Mouse (Mus musculus) liver, embryonic 14.5 days (tissue): Measurements from ENCODE around the gene Khdc4. TPM values are rescaled to one million over a fixed set of nuclear protein-coding genes. Genes with fewer than 3 reads are reported as not detected.

Experiments used
- ATAC-seq: fragments of 200-750 bp; cut with Nextera tagmentation; 2 replicates; pipeline ENCODE4 v1.8.0; 2017; ENCODE audit warnings: moderate number of reproducible peaks, mild to moderate bottlenecking, moderate library complexity; ENCODE audit not compliant: insufficient read depth
- DNase-seq, 3 experiments: peaks; one replicate each; pipeline ENCODE4 v3.0.0-alpha.2; 2012 to 2013; ENCODE audit warnings: low read depth in 3 of 3, low spot score in 3 of 3
- H3K27ac ChIP-seq: fragments of 300-500 bp; sonication (generic); 2 replicates; pipeline ENCODE4 v1.5.1; 2014; ENCODE audit warnings: moderate library complexity, mild to moderate bottlenecking, control low read depth, inconsistent platforms
- H3K27me3 ChIP-seq: fragments of 300-500 bp; sonication (generic); 2 replicates; pipeline ENCODE4 v1.6.1; 2014; ENCODE audit warnings: mild to moderate bottlenecking, low read length, moderate library complexity; ENCODE audit not compliant: control insufficient read depth, insufficient read depth
- H3K36me3 ChIP-seq: fragments of 300-500 bp; sonication (generic); replicated peaks from 2 replicates; pipeline ENCODE4 v1.6.1; 2014; ENCODE audit warnings: low read depth; ENCODE audit not compliant: control insufficient read depth, insufficient read depth
- H3K4me1 ChIP-seq, 2 experiments: fragments of 200-500 bp in 1 of 2; fragments of 300-500 bp in 1 of 2; sonication (generic) in 1 of 2; replicated peaks; 2 replicates each; pipeline ENCODE4 v1.6.1; 2012 to 2014; ENCODE audit warnings: antibody characterized with exemption in 1 of 2, inconsistent platforms in 1 of 2, low read length in 1 of 2; ENCODE audit not compliant: control insufficient read depth in 2 of 2, insufficient read depth in 2 of 2
- H3K4me2 ChIP-seq: fragments of 300-500 bp; sonication (generic); 2 replicates; pipeline ENCODE4 v1.6.1; 2014; ENCODE audit warnings: low read depth, mild to moderate bottlenecking, control low read depth, moderate library complexity
- H3K4me3 ChIP-seq, 2 experiments: fragments of 200-500 bp in 1 of 2; fragments of 300-500 bp in 1 of 2; sonication (generic) in 1 of 2; 2 replicates each; pipeline ENCODE4 v1.5.1; 2012 to 2014; ENCODE audit warnings: low read depth in 2 of 2, low read length in 2 of 2, mild to moderate bottlenecking in 2 of 2, control low read depth in 1 of 2, inconsistent platforms in 1 of 2, moderate library complexity in 1 of 2; ENCODE audit not compliant: insufficient read depth in 1 of 2
- H3K9ac ChIP-seq: fragments of 300-500 bp; sonication (generic); replicated peaks from 2 replicates; pipeline ENCODE4 v1.6.1; 2014; ENCODE audit warnings: mild to moderate bottlenecking, control low read depth, moderate library complexity
- H3K9me3 ChIP-seq: fragments of 300-500 bp; sonication (generic); 2 replicates; pipeline ENCODE4 v1.6.1; 2016; ENCODE audit warnings: low read length, mixed read lengths; ENCODE audit not compliant: control insufficient read depth
- CTCF ChIP-seq: IDR thresholded peaks from 2 replicates; pipeline ENCODE4 v1.5.1; 2016; ENCODE audit warnings: antibody characterized with exemption, low read depth, control low read depth
- EP300 ChIP-seq: IDR thresholded peaks from 2 replicates; pipeline ENCODE4 v1.6.1; 2016; ENCODE audit warnings: antibody characterized with exemption, low read depth
- WGBS: fragments of 180-500 bp; shearing (Covaris S2); extraction: QIAGEN DNeasy Blood & Tissue Kit; methylation state at CpG from one replicate; pipeline ENCODE4 v1.1.7; 2014; ENCODE audit not compliant: insufficient replicate concordance; 5-methylcytosine and 5-hydroxymethylcytosine counted together
- polyA plus RNA-seq, 2 experiments: library from polyadenylated mRNA; depleted of rRNA in 1 of 2; stranded (reverse) in 1 of 2; unstranded in 1 of 2; fragments of >200 nt; fragmentation: Nextera tagmentation in 1 of 2; extraction: Ambion mirVana in 1 of 2; gene quantifications; 2 replicates each; pipeline versions ENCODE4 v1.2.1 to v1.2.3; 2012 to 2014

The Khdc4 gene
- polyA plus RNA-seq, 2 experiments: 18.5 to 29.4 TPM

DNA sequence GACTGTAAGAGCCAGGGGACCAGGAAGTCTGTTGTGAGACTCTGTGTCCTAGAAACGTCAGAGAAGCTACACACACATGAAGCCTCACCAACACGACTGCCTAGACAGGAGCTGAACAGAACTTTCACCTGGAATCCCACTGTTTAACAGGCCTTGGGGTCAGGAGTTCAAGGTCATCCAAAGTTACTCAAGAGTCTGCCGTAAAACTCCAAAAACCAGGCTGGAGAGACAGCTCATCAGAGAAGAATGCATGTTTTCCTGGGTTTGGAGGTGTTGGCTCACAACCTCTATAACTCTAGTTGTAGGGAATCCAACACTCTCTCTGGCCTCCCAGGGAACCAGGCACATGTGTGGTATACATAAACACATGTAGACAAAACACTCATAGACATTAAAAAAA lies 69.9 kb downstream of the Khdc4 start:
- Histone ChIP-seq H3K9me3 (no peaks in the 10 kb centered on the region), H3K36me3 (no peaks in the 10 kb centered on the region), H3K27me3 (no peaks in the 10 kb centered on the region), H3K9ac (no peak overlapping the region), H3K4me2 (no peak overlapping the region), H3K27ac (no peak overlapping the region), H3K4me1 (peaks cover 3 to 16% of the 10 kb centered on the region in 2 experiments; a peak in 3 of 4 replicates), H3K4me3 (no peak overlapping the region)
- ATAC-seq (no peak), DNase-seq (no peak)
- TF ChIP-seq CTCF: no peak
- TF ChIP-seq EP300: no peak
- 47% methylated on average over 3 of the region's 3 CpGs for WGBS

DNA sequence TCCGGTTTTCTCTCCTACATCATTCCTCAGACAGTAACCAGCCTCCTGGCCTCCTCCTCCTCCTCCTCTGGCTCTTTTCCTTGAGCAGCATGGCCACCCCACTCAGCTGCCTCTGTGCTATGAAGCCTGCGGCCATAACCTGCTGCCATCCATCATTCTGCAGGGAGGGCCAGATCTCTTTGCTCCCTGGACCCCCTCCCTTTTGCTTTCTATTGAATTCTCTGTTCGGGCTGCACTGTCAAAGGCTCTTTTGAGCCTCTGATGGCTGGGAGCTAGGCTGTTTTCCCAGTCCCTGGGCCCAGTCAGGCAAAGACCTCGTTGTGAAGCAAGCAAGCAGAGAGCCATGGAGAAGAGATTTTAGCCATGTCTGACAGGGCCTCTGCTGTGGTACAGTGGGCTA lies 70.7 kb downstream of the Khdc4 start:
- no peaks in the 10 kb centered on the region for H3K9me3 ChIP-seq
- ATAC-seq (no peak), DNase-seq (no peak)
- no peak overlapping the region for H3K27ac ChIP-seq
- TF ChIP-seq CTCF: no peak
- H3K27me3 ChIP-seq: no peaks in the 10 kb centered on the region
- H3K4me1 ChIP-seq: peaks cover 3 to 16% of the 10 kb centered on the region in 2 experiments; a peak in 3 of 4 replicates
- H3K36me3 ChIP-seq: no peaks in the 10 kb centered on the region
- H3K4me3 ChIP-seq: no peak overlapping the region
- WGBS: 47% methylated on average over 4 of the region's 4 CpGs
- H3K4me2 ChIP-seq: no peak overlapping the region
- H3K9ac ChIP-seq: no peak overlapping the region

DNA sequence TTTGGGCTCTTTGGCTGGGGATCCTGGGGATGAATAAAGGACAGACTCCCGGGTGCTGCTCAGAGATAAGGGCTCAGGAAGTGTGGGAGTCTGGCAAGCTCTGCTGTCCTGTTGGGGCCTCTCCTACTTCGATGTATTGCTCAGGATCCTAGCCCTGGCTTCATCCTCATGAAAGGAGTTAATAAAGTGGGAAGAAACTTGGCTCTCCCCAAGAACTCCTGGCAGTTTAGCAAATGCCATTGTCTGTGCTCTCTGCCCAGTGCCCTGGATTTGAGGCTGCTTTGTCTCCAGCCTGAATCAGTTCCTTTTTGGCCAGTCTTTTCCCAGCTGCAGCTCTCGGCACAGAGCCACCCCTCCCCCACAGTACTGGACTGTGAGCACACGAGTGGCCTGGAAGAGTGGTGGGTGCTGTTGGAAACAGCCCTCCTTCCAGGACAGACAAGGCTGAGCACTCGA lies 72.5 kb downstream of the Khdc4 start:
- no peak overlapping the region for H3K27ac ChIP-seq

DNA sequence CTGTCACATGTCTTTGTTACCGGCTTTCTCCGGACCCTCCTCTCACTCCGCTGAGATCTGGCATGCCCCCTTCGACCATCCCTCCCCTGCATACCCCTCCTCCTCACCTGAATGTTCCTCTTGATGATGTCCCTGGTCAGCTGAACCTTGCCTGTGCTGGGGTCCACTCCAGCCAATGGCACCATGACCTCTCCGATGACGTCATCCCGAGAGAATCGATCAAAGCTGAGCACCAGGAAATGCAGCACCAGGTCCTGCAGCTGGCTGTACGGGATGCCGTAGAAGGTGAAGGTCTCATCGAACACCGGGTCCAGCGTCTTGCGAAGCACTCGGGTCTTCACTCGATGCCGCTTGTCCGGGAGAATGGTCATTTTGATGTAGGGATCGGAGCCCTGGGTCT lies 76.0 kb downstream of the Khdc4 start:
- 82% methylated on average over 19 of the region's 19 CpGs for WGBS

More for the DNA sequence above, 72.5 kb downstream of the Khdc4 start:
- H3K9me3 ChIP-seq: no peaks in the 10 kb centered on the region
- H3K4me3 ChIP-seq: no peak overlapping the region
- TF ChIP-seq CTCF: no peak
- 0 out of 2 replicates have a peak, but pooled peaks have one; percentile 16 for TF ChIP-seq EP300
- WGBS: 10% methylated on average over 5 of the region's 5 CpGs
- peaks cover 3 to 16% of the 10 kb centered on the region in 2 experiments; a peak in 3 of 4 replicates for H3K4me1 ChIP-seq
- no peaks in the 10 kb centered on the region for H3K36me3 ChIP-seq
- H3K4me2 ChIP-seq: peak overlapping the region; percentile 15; the same call in 1 of the 2 replicates
- ATAC-seq: 0 out of 2 replicates have a peak, but pooled peaks have one; percentile 37
- H3K27me3 ChIP-seq: no peaks in the 10 kb centered on the region
- DNase-seq: no peak
- H3K9ac ChIP-seq: no peak overlapping the region

DNA sequence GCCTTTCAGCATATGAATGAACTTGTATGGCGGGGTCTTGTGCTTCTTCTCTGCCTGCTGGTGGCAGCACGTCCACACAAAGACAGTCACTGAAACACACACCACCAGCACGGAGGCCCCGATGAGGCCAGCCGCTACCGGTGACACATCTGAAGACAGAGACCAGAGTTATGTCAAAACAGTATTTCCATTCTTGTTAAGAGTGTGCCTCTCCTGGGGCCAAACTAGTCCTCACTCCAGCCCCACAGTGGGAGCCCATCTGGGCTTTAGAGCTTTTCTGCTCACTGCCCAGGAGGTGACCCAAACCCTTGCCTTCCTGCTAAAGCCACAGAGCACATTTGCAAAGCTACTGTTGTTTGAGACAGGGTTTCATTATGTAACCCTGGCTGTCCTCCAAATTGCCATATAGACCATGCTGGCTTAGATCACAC lies 76.8 kb downstream of the Khdc4 start:
- Histone ChIP-seq H3K4me2 (no peak overlapping the region), H3K9me3 (no peaks in the 10 kb centered on the region), H3K9ac (no peak overlapping the region), H3K27me3 (no peaks in the 10 kb centered on the region), H3K27ac (no peak overlapping the region), H3K4me3 (no peak overlapping the region), H3K4me1 (peaks cover 3 to 12% of the 10 kb centered on the region in 2 experiments; a peak in 3 of 4 replicates), H3K36me3 (no peaks in the 10 kb centered on the region)
- whole genome bisulfite sequencing: 45% methylated on average over 6 of the region's 6 CpGs
- DNase-seq (no peak), ATAC-seq (no peak)
- TF ChIP-seq CTCF (peak; percentile 33), EP300 (no peak)

More for the DNA sequence above, 76.0 kb downstream of the Khdc4 start:
- TF ChIP-seq EP300 (no peak), CTCF (no peak)
- no peak overlapping the region for H3K4me3 ChIP-seq
- no peak overlapping the region for H3K27ac ChIP-seq
- no peak overlapping the region for H3K9ac ChIP-seq
- peaks cover 3 to 12% of the 10 kb centered on the region in 2 experiments; a peak in 3 of 4 replicates for H3K4me1 ChIP-seq
- no peak overlapping the region for H3K4me2 ChIP-seq
- no peaks in the 10 kb centered on the region for H3K9me3 ChIP-seq
- DNase-seq: no peak
- no peaks in the 10 kb centered on the region for H3K36me3 ChIP-seq
- H3K27me3 ChIP-seq: no peaks in the 10 kb centered on the region
- ATAC-seq: no peak

Other genes starting within 250 kb of the Khdc4 start
- 12.7 and 17.8 TPM in 2 replicates for gene Sema4a, start 224.6 kb upstream of the Khdc4 start, polyA plus RNA-seq (2012; rRNA removed)
- 9.1 and 10.5 TPM in 2 replicates for gene Sema4a, start 224.6 kb upstream of the Khdc4 start, polyA plus RNA-seq (2014; fragmentation: Nextera tagmentation; extraction: Ambion mirVana)
- 45.2 and 58.7 TPM in 2 replicates for gene Lmna, start 175.8 kb upstream of the Khdc4 start, polyA plus RNA-seq (2012; rRNA removed)
- gene Lmna, start 175.8 kb upstream of the Khdc4 start, polyA plus RNA-seq (2014; fragmentation: Nextera tagmentation; extraction: Ambion mirVana): 115 and 132 TPM in 2 replicates
- 1.1 and 1.3 TPM in 2 replicates for gene Mex3a, start 153.4 kb upstream of the Khdc4 start, polyA plus RNA-seq (2012; rRNA removed)
- 0.74 and 0.82 TPM in 2 replicates for gene Mex3a, start 153.4 kb upstream of the Khdc4 start, polyA plus RNA-seq (2014; fragmentation: Nextera tagmentation; extraction: Ambion mirVana)
- 0.39 and 0.52 TPM in 2 replicates for gene Rab25, start 137.5 kb upstream of the Khdc4 start, polyA plus RNA-seq (2012; rRNA removed)
- gene Rab25, start 137.5 kb upstream of the Khdc4 start, polyA plus RNA-seq (2014; fragmentation: Nextera tagmentation; extraction: Ambion mirVana): 0.25 TPM in 1 of 2 replicates, not detected in the other
- 63.1 and 73.1 TPM in 2 replicates for gene Lamtor2, start 132.7 kb upstream of the Khdc4 start, polyA plus RNA-seq (2012; rRNA removed)
- gene Lamtor2, start 132.7 kb upstream of the Khdc4 start, polyA plus RNA-seq (2014; fragmentation: Nextera tagmentation; extraction: Ambion mirVana): 60.5 and 62.0 TPM in 2 replicates
- gene Ubqln4, start 132.0 kb upstream of the Khdc4 start, polyA plus RNA-seq (2012; rRNA removed): 22.7 and 27.2 TPM in 2 replicates
- gene Ubqln4, start 132.0 kb upstream of the Khdc4 start, polyA plus RNA-seq (2014; fragmentation: Nextera tagmentation; extraction: Ambion mirVana): 17.9 and 20.9 TPM in 2 replicates
- 165 and 230 TPM in 2 replicates for gene Ssr2, start 109.9 kb upstream of the Khdc4 start, polyA plus RNA-seq (2012; rRNA removed)
- 168 and 173 TPM in 2 replicates for gene Ssr2, start 109.9 kb upstream of the Khdc4 start, polyA plus RNA-seq (2014; fragmentation: Nextera tagmentation; extraction: Ambion mirVana)
- gene Arhgef2, start 79.8 kb upstream of the Khdc4 start, polyA plus RNA-seq (2012; rRNA removed): 8.5 and 8.9 TPM in 2 replicates
- gene Arhgef2, start 79.8 kb upstream of the Khdc4 start, polyA plus RNA-seq (2014; fragmentation: Nextera tagmentation; extraction: Ambion mirVana): 10.1 and 11.5 TPM in 2 replicates
- gene Rxfp4, start 32.7 kb upstream of the Khdc4 start, polyA plus RNA-seq (2012; rRNA removed): not detected in 2 replicates
- gene Rxfp4, start 32.7 kb upstream of the Khdc4 start, polyA plus RNA-seq (2014; fragmentation: Nextera tagmentation; extraction: Ambion mirVana): not detected in 2 replicates
- gene Rit1, start 31.0 kb downstream of the Khdc4 start, polyA plus RNA-seq (2012; rRNA removed): 15.8 and 20.3 TPM in 2 replicates
- gene Rit1, start 31.0 kb downstream of the Khdc4 start, polyA plus RNA-seq (2014; fragmentation: Nextera tagmentation; extraction: Ambion mirVana): 30.6 and 31.6 TPM in 2 replicates
- gene Syt11, start 89.4 kb downstream of the Khdc4 start, polyA plus RNA-seq (2012; rRNA removed): 0.35 and 0.55 TPM in 2 replicates
- gene Syt11, start 89.4 kb downstream of the Khdc4 start, polyA plus RNA-seq (2014; fragmentation: Nextera tagmentation; extraction: Ambion mirVana): 0.47 and 0.57 TPM in 2 replicates
- gene Gon4l, start 149.4 kb downstream of the Khdc4 start, polyA plus RNA-seq (2012; rRNA removed): 5.4 and 6.7 TPM in 2 replicates
- 3.7 and 4.1 TPM in 2 replicates for gene Gon4l, start 149.4 kb downstream of the Khdc4 start, polyA plus RNA-seq (2014; fragmentation: Nextera tagmentation; extraction: Ambion mirVana)
- 9.7 and 10.4 TPM in 2 replicates for gene Msto1, start 228.2 kb downstream of the Khdc4 start, polyA plus RNA-seq (2012; rRNA removed)
- 12.0 and 13.1 TPM in 2 replicates for gene Msto1, start 228.2 kb downstream of the Khdc4 start, polyA plus RNA-seq (2014; fragmentation: Nextera tagmentation; extraction: Ambion mirVana)